8 mouse cellular contexts compared by ENCODE assay signal in genomic region chr4:145434519-145434918, GRCm38 (mm10).
"Had no signal": no experiment of that assay in that cellular context is flagged by ENCODE, and none has a peak within 500 bp of the region (broad histone marks: within the 10 kb centered on the region; RNA-seq: fewer than 3 reads in every experiment).

No protein-coding gene starts in this region.

- H3K27ac ChIP-seq: limb, embryonic 12.5 days; lung, embryonic 15.5 days; neural tube, embryonic 12.5 days; stomach, embryonic 15.5 days had no signal

- H3K36me3 ChIP-seq: limb, embryonic 12.5 days; lung, embryonic 15.5 days; neural tube, embryonic 12.5 days; stomach, embryonic 15.5 days had no signal

- ATAC-seq: inflammation-experienced regulatory T-cells, adult 6 months; intestine, postnatal 0 days; liver, postnatal 0 days had no signal

- H3K4me3 ChIP-seq: limb, embryonic 12.5 days; lung, embryonic 15.5 days; neural tube, embryonic 12.5 days; stomach, embryonic 15.5 days had no signal

- H3K9ac ChIP-seq: limb, embryonic 12.5 days; liver, postnatal 0 days; lung, embryonic 15.5 days; neural tube, embryonic 12.5 days; stomach, embryonic 15.5 days had no signal

- H3K27me3 ChIP-seq: limb, embryonic 12.5 days; lung, embryonic 15.5 days; neural tube, embryonic 12.5 days; stomach, embryonic 15.5 days had no signal

- DNase-seq: kidney, adult 8-10 months; liver, postnatal 0 days had no signal

- H3K4me2 ChIP-seq: limb, embryonic 12.5 days; lung, embryonic 15.5 days; neural tube, embryonic 12.5 days; stomach, embryonic 15.5 days had no signal

- H3K4me1 ChIP-seq: limb, embryonic 12.5 days; lung, embryonic 15.5 days; neural tube, embryonic 12.5 days; stomach, embryonic 15.5 days had no signal
